Comparison of ENCODE assay signal across 8 mouse cellular contexts in genomic region chr15:78947657-78948056, GRCm38 (mm10). TPM values are rescaled to one million over a fixed set of nuclear protein-coding genes. Genes with fewer than 3 reads are reported as not detected.
DNase-seq lines count a peak whose midpoint lies in the region; ATAC-seq and TF ChIP-seq lines count a peak whose summit lies in the region.

Gene Triobp (plus strand): TSS chr15:78947724.

- peak within 1 kb of the TSS; percentile 78 for H3K9ac ChIP-seq in hindbrain, embryonic 12.5 days

- H3K27me3 ChIP-seq in Patski, result no peaks in the 10 kb centered on the region
- no peaks in the 10 kb centered on the region for H3K27me3 ChIP-seq in hindbrain, embryonic 12.5 days

- no peaks in the 10 kb centered on the region for H3K9me3 ChIP-seq in hindbrain, embryonic 12.5 days (replicated peaks)

- TF ChIP-seq CTCF in Patski (IDR thresholded peaks at IDR 0.05), result no peak

- peak within 1 kb of the TSS; percentile 77 for H3K27ac ChIP-seq in hindbrain, embryonic 12.5 days

- H3K4me2 ChIP-seq in hindbrain, embryonic 12.5 days (replicated peaks), result peak within 1 kb of the TSS; percentile 69

- POLR2A ChIA-PET in Patski (lab: Charles Lee), result interaction anchor here (0.9 to 1.1 kb wide), 2 partner anchors 32 to 35 kb away, joined by 4 read pairs; no protein-coding TSS in a partner anchor

- peak within 1 kb of the TSS; percentile 58 for H3K4me3 ChIP-seq in hindbrain, embryonic 12.5 days

- in situ Hi-C loops in Patski (cut with MboI; ENCODE audit: low pct_unique_long_range_greater_than_20kb), result no loop called here

- H3K36me3 ChIP-seq in hindbrain, embryonic 12.5 days, result peaks cover 19% of the 10 kb centered on the region

- CTCF ChIA-PET in Patski (lab: Charles Lee), result interaction anchor here (1.0 to 1.3 kb wide), 3 partner anchors 32 to 91 kb away, joined by 3 to 5 read pairs (median 4); no protein-coding TSS in a partner anchor

- WGBS in hindbrain, embryonic 12.5 days, result under 1% methylated on average over 24 of the region's 24 CpGs

- H3K4me1 ChIP-seq in hindbrain, embryonic 12.5 days, result peaks cover 28% of the 10 kb centered on the region

- peak; percentile 92 for ATAC-seq in Patski
- ATAC-seq in hindbrain, embryonic 12.5 days (ENCODE audit: low FRiP score), result peak; percentile 97

- no peak for DNase-seq in Patski (ENCODE audit: low read depth, low spot score)
- peak; percentile 89 to 95 for DNase-seq in cerebellum, postnatal 25 days
- DNase-seq in frontal cortex, postnatal 14 days (ENCODE audit: low spot score in 2 of 2), result peak; percentile 77 to 79
- DNase-seq in layer of hippocampus, postnatal 36 days, result peak; percentile 75 to 78
- peak; percentile 94 for DNase-seq in lung, postnatal 36 days
- DNase-seq in retina, postnatal 7 days (ENCODE audit: low read depth, low spot score), result peak; percentile 79
- DNase-seq in T-cell, adult 2 months (ENCODE audit: low spot score), result no peak

RNA-seq across cellular contexts. Expression of gene Triobp, which starts in this region (rescaled TPM):
- polyA plus RNA-seq in Patski (2021), result 135 TPM
- polyA plus RNA-seq in hindbrain, embryonic 12.5 days (2016; fragmentation: Nextera tagmentation; extraction: Ambion mirVana), result 44.7 and 52.4 TPM in 2 replicates
- 10 to 100 TPM in 1 of 2 experiments, 1 to 10 TPM in 1; 7.7 to 12.7 TPM for total RNA-seq in layer of hippocampus, postnatal 36 days (2021)

Comparison
In these comparisons a context has a peak if more than half of its experiments do, and no peak if none do; other contexts are left out.
1. DNase-seq: peak in cerebellum, postnatal 25 days (2 of 2), frontal cortex, postnatal 14 days (2 of 2), layer of hippocampus, postnatal 36 days (2 of 2), lung, postnatal 36 days (single experiment) and retina, postnatal 7 days (single experiment); none in Patski (single experiment) and T-cell, adult 2 months (single experiment).